Mouse (Mus musculus) spleen, postnatal 36 days (tissue): ENCODE measurements around the gene Wnt10a.
A peak's percentile ranks its signal among the peaks of the same experiment; 100 is the strongest.

Experiments used
- DNase-seq, 2 experiments: peaks; one replicate each; pipeline ENCODE4 v3.0.0; 2022; ENCODE audit warnings: low spot score in 2 of 2, mixed read lengths in 1 of 2

The Wnt10a gene

GRCm38 (mm10) chr1:74791249-74791648, at the start of gene Wnt10a:
Gene Wnt10a, plus strand, starts transcription at chr1:74791516.
- peak; percentile 79 to 83 for DNase-seq

GRCm38 (mm10) chr1:74747335-74747734, 44.0 kb upstream of the Wnt10a start:
- no peak for DNase-seq

GRCm38 (mm10) chr1:74748643-74749271, 42.6 kb upstream of the Wnt10a start, which contains the start of gene Prkag3:
Gene Prkag3, minus strand, starts transcription at chr1:74749221.
- DNase-seq, result peak; percentile 44 to 53

GRCm38 (mm10) chr1:74749301-74749700, 42.0 kb upstream of the Wnt10a start:
- DNase-seq, result no peak

GRCm38 (mm10) chr1:74750683-74751082, 40.6 kb upstream of the Wnt10a start:
- DNase-seq, result no peak

- no peak for DNase-seq
These were observed 39.2 kb upstream of the Wnt10a start for GRCm38 (mm10) chr1:74752150-74752549.

- no peak for DNase-seq
These were observed 38.5 kb upstream of the Wnt10a start for GRCm38 (mm10) chr1:74752833-74753232.

GRCm38 (mm10) chr1:74753266-74753974, 37.9 kb upstream of the Wnt10a start:
- peak in 1 of 2 experiments; percentile 13 for DNase-seq

GRCm38 (mm10) chr1:74754175-74754785, 37.0 kb upstream of the Wnt10a start:
- DNase-seq, result peak; percentile 22 to 38

- DNase-seq, result no peak
These were observed 31.5 kb upstream of the Wnt10a start for GRCm38 (mm10) chr1:74759773-74760172.

- DNase-seq, result peak; percentile 58 to 73
These were observed 28.2 kb upstream of the Wnt10a start for GRCm38 (mm10) chr1:74763081-74763480.

- DNase-seq, result no peak
These were observed 20.4 kb upstream of the Wnt10a start for GRCm38 (mm10) chr1:74770727-74771466.

GRCm38 (mm10) chr1:74771467-74771844, 19.9 kb upstream of the Wnt10a start:
- DNase-seq, result no peak

- DNase-seq, result no peak
These were observed 19.6 kb upstream of the Wnt10a start, which contains the start of gene Wnt6 for GRCm38 (mm10) chr1:74771845-74771930. Gene Wnt6, plus strand, starts transcription at chr1:74771892.

GRCm38 (mm10) chr1:74771931-74772620, 19.2 kb upstream of the Wnt10a start:
- DNase-seq, result no peak

GRCm38 (mm10) chr1:74773136-74773535, 18.2 kb upstream of the Wnt10a start:
- DNase-seq, result peak; percentile 72 to 76

- DNase-seq, result no peak
These were observed 17.3 kb upstream of the Wnt10a start for GRCm38 (mm10) chr1:74774062-74774461.

- no peak for DNase-seq
These were observed 15.5 kb upstream of the Wnt10a start for GRCm38 (mm10) chr1:74775816-74776215.

- DNase-seq, result no peak
These were observed 12.3 kb upstream of the Wnt10a start for GRCm38 (mm10) chr1:74778934-74779486.

- DNase-seq, result no peak
These were observed 9.3 kb upstream of the Wnt10a start for GRCm38 (mm10) chr1:74782045-74782444.

GRCm38 (mm10) chr1:74783554-74783953, 7.8 kb upstream of the Wnt10a start:
- DNase-seq, result no peak
